Mouse (Mus musculus) left cerebral cortex, adult 8-10 months (tissue): ENCODE measurements around the gene Nudt9. TPM values are rescaled to one million over a fixed set of nuclear protein-coding genes. Genes with fewer than 3 reads are reported as not detected.
A peak's percentile ranks its signal among the peaks of the same experiment; 100 is the strongest.

Experiments
- DNase-seq, 2 experiments: peaks; one replicate each; pipeline ENCODE4 v3.0.0; 2022; ENCODE audit warnings: low spot score in 2 of 2
- total RNA-seq, 4 experiments: library from RNA; stranded (reverse); gene quantifications; 2 replicates each; pipeline ENCODE4 v1.2.4; 2022

Gene Nudt9
- total RNA-seq, 4 experiments from 2014 or later: 62.8 to 69.5 (median 65.8) TPM

- DNase-seq: no peak
Measured at GRCm38 (mm10) chr5:104036686-104037085, 9.4 kb upstream of the Nudt9 start.

DNA sequence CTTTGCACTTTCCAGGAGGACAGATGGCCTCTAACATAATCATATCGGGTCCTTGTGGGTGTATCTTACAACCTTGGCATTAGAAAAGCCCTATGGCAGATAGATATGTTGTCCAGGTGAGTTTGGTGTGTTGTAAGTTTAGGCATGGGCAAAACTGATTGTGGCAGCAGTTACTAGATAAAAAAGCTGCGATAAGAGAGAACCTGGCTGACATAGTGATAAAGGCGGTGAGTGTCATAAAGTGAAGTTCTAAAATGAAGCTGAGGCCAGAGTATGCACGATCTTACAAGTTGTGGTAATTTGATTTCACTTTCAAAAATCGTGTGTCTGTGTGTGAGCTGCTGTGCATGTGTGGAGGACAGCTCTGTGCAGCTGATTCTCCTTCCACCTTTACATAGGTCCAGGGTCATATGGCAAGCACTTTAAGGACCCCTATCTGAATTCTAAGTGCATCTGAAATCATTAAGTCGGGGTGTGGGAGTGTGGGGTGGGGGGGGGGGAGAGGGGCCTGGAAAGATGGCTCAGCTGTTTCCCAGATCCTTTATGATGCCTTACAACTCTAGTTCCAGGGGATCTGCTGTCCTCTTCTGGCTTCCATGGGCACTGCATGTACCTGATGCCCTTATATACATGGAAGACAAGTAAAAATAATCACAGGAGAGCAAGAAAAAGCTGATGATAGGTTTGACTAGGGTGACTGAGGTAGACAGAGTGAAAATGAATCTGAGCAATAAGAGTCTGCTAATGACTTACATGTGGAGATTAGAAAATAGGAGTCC is 6.8 kb upstream of the Nudt9 start:
- DNase-seq: no peak

- no peak for DNase-seq
Measured at GRCm38 (mm10) chr5:104042906-104043305, 3.2 kb upstream of the Nudt9 start.

- DNase-seq: no peak
Measured at GRCm38 (mm10) chr5:104043704-104044103, 2.4 kb upstream of the Nudt9 start.

GRCm38 (mm10) chr5:104047200-104048105 is 1.3 kb downstream of the Nudt9 start:
- no peak for DNase-seq

- DNase-seq: no peak
Measured at GRCm38 (mm10) chr5:104048139-104048538, 2.0 kb downstream of the Nudt9 start.

DNA sequence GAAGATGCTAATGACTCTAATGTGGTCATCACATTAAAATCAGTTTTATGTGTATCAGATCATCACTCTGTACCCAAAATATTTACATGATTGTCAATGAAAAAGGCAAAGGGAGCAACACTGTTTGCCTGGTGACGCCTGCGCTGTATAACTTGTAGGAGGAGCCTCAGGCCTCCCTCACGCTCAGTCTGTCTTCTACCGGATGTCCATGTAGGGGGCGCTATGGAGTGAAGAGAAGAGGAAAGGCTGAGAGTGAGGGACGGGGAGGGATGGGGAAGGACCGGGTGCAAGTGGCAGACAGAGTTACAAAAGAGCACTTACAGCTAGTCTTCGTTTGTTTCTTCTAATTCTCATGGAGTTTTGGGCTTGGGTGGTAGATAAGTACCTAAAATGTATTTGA is 6.8 kb downstream of the Nudt9 start:
- DNase-seq: no peak

- DNase-seq: no peak
Measured at GRCm38 (mm10) chr5:104054938-104055337, 8.8 kb downstream of the Nudt9 start.

- no peak for DNase-seq
Measured at GRCm38 (mm10) chr5:104055816-104056215, 9.7 kb downstream of the Nudt9 start.

DNA sequence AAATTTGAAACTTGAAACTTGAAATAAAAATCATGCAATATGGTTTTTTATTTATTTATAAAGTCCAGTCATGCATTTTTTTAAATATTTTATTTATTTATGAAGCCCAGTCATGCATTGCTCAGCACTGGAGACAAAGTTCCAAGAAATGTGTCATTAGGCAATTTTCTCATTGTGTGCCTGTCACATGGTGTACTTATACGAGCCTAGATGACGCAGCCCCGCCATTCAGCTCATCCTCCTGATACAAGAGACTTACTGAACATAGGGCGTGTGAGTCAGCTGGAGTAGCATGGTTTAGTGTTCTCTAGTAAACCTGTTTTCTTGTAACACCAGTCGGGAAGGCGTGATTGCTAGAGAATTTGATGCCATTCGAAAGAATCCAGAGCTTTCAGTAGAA is 10.2 kb downstream of the Nudt9 start:
- DNase-seq: no peak

DNA sequence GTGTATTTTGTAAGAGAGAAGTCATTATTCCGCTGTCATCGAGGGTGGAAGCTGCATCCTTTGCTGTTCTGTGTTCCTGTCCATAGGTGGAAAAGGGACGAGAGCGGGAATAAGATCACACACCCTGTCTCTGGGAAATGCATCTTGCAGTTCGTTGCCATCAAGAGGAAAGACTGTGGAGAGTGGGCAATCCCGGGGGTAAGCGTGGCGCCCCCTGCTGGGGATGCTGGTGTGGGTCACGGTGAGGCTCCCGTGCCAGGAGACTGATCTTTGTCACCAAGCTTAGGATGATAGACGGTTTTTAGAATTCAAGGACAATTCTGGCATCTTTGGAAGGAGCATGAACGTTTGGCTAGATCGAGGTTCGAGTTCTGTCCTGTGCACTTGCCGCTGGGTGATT is 11.9 kb downstream of the Nudt9 start:
- DNase-seq: peak in 1 of 2 experiments; percentile 31

DNA sequence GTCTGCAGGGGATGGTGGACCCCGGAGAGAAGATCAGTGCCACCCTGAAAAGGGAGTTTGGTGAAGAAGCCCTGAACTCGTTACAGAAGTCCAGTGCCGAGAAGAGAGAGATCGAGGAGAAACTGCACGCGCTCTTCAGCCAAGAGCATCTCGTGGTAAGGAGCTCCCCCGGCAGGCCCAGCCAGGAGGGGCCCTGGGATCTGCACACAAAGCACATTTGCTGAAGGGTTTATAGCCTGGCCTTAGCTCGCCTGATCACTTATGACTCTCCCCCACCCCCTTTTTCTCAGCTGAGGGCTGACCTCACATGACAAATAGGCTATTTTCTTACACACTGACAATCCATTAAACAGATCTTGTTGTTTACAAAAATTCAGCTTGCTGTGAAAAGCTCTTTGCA is 13.5 kb downstream of the Nudt9 start:
- no peak for DNase-seq

DNA sequence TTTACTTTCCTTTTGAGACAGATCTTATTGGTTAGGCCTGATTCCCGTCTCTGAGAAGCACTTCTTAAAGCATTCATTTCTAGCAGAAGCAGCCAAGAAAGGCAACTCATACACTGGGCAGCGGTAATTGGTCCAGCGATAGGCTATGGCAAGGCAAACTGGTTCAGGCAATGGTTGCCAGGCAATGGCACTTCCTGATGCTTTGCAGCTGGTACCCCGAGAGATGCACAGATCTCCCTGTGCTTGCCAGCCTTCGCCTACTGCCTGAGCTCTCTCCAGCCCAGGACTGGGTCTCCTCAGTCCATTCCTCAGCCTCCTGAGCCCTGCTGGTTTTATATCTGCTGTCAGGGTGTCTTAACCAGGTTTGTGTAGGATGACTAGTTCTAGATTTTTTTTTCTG is 14.3 kb downstream of the Nudt9 start:
- DNase-seq: no peak

DNA sequence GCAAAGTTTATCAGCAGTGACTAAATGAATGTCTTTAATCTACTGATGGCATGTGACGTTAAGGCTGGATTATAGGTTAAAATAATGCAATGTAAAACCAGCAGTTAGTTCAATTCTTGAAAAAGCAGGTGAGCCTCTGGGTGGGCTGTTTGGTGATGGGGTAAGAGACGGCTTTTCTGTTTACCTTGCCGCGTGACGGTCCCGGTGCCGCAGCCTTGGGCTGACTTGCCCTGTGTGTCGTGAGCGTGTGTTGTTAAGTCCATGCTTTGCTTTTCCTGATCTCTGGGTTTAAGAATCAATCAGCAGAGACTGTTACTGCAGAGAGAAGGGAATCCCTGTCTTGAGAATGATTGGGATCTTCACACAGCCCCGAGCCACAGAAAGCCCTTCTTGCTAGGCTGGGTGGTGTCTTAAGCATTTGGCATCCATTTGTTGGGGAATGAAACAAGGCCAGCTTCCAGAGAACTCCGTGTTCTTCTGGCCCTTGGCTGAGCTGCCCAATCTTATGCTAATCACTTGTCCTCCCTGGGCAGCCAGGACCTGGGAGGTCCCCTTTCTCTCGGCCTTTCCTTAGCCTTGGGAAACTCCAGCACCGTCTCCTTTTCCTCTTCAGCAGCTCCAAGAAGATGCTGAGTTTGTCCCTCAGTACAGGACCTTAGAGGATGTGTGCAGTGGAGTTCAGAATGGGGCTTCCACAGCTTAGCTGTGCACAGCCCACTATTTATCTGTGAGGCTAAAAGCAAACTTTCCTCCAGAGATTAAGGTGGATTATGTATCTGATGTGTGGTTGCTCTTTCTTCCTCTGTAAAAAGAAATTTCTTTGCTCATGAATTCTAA is 16.0 kb downstream of the Nudt9 start:
- peak in 1 of 2 experiments; percentile 32 for DNase-seq

DNA sequence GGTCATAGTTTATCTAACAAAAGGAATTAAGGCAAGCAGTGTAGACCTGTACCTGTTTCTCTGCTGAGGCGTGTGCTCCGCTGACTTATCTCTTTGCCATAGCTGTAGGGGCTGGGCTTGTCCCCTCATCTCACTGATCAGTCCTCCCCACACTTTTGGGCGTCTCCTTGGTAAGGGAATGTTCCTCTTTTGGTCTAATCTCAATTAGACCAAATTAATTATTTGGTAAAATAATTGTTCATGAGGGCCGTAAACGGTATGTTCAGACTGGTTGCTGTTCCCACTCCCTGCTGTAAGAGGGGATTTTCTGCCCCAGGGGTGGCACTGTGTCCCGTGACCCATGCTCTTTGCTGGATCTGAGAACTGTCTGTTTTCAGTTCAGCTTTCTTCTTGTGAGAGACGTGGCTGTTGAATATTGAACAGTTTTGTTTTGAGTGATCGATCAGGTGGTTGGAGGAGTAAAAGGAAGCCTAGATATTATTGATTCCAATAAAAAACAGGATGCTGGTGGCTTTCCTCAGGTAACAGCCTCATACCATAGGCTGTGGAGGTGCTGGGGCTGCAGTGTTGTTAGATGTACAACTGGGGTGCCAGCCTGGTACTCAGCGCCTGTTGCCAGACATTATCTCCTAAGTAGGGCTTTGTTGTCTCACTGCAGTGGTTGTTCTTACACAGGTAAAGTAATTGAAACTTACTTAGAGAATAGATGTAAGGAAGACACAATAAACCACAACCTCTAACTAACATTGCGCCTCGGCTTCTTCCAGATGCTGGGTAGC is 16.9 kb downstream of the Nudt9 start:
- DNase-seq: no peak

DNA sequence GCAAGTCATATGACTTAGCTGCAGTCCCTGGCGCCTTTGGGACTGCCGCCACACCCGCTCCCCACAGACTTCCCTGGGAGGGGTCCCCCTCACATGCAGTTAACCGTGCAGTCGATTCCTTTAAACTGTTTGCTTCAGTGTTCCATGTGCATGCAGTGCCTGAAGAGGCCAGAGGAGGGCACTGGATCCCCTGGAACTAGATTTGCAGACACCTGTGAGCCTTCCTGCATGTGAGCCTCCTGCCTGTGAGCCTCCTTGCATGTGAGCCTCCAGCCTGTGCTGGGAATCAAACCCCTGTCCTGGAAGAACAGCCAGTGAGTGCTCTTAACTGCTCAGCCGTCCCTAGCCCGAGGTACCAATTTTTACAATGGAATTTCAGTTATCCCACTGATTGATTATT is 22.6 kb downstream of the Nudt9 start:
- no peak for DNase-seq

- no peak for DNase-seq
Measured at GRCm38 (mm10) chr5:104071048-104071447, 24.9 kb downstream of the Nudt9 start.

- no peak for DNase-seq
Measured at GRCm38 (mm10) chr5:104072272-104072886, 26.3 kb downstream of the Nudt9 start.

DNA sequence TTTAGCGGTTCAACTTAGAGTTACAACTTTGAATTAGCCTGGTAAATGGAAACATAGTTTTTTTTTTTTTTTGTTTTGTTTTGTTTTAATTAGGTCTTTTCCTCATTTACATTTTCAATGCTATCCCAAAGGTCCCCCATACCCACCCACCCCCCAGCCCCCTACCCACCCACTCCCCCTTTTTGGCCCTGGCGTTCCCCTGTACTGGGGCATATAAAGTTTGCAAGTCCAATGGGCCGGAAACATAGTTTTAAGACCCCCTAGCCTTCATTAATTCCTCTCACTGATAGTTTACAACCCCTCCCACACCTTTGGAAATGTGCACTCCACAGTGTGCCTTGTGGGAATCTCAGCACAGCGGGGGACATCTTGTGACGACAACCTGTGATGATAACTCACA is 27.5 kb downstream of the Nudt9 start:
- no peak for DNase-seq

GRCm38 (mm10) chr5:104074388-104074787 is 28.3 kb downstream of the Nudt9 start:
- DNase-seq: peak in 1 of 2 experiments; percentile 51
